Mouse (Mus musculus) adrenal gland, adult 8-10 months (tissue): ENCODE data around the gene Clgn. TPM values are rescaled to one million over a fixed set of nuclear protein-coding genes. Genes with fewer than 3 reads are reported as not detected.

Source experiments
- DNase-seq: peaks from one replicate; pipeline ENCODE4 v3.0.0; 2022
- total RNA-seq, 4 experiments: library from RNA; stranded (reverse); gene quantifications; 2 replicates each; pipeline ENCODE4 v1.2.4; 2022

The Clgn gene
- total RNA-seq = under 1 TPM in 2 of 4 experiments, not detected in 2; 0.07 to 0.24 TPM

GRCm38 (mm10) chr8:83389316-83390005, at the start of gene Clgn:
Gene Clgn (plus strand): TSS chr8:83389867.
- peak; percentile 3 for DNase-seq

- DNase-seq = no peak
Observed at GRCm38 (mm10) chr8:83342076-83342475, 47.6 kb upstream of the Clgn start.

GRCm38 (mm10) chr8:83342693-83343092, 47.0 kb upstream of the Clgn start:
- no peak for DNase-seq

- DNase-seq = no peak
Observed at GRCm38 (mm10) chr8:83348263-83348662, 41.4 kb upstream of the Clgn start, which contains the start of gene Mgat4d. Gene Mgat4d (plus strand): TSS chr8:83348471.

GRCm38 (mm10) chr8:83351315-83351714, 38.4 kb upstream of the Clgn start:
- no peak for DNase-seq

GRCm38 (mm10) chr8:83363156-83363769, 26.4 kb upstream of the Clgn start:
- no peak for DNase-seq

GRCm38 (mm10) chr8:83377231-83377630, 12.4 kb upstream of the Clgn start:
- DNase-seq = no peak

- no peak for DNase-seq
Observed at GRCm38 (mm10) chr8:83380141-83380540, 9.5 kb upstream of the Clgn start.

GRCm38 (mm10) chr8:83381016-83381415, 8.7 kb upstream of the Clgn start:
- DNase-seq = no peak

GRCm38 (mm10) chr8:83382850-83383249, 6.8 kb upstream of the Clgn start:
- no peak for DNase-seq

GRCm38 (mm10) chr8:83390006-83390701, 487 bp downstream of the Clgn start:
- DNase-seq = no peak

GRCm38 (mm10) chr8:83392521-83392920, 2.9 kb downstream of the Clgn start:
- no peak for DNase-seq

GRCm38 (mm10) chr8:83394325-83394724, 4.7 kb downstream of the Clgn start:
- DNase-seq = no peak

- DNase-seq = no peak
Observed at GRCm38 (mm10) chr8:83396680-83397079, 7.0 kb downstream of the Clgn start.

- DNase-seq = no peak
Observed at GRCm38 (mm10) chr8:83397726-83398125, 8.1 kb downstream of the Clgn start.

GRCm38 (mm10) chr8:83405548-83405947, 15.9 kb downstream of the Clgn start:
- no peak for DNase-seq

- DNase-seq = no peak
Observed at GRCm38 (mm10) chr8:83406836-83407235, 17.2 kb downstream of the Clgn start.

- DNase-seq = no peak
Observed at GRCm38 (mm10) chr8:83408496-83408895, 18.8 kb downstream of the Clgn start.

GRCm38 (mm10) chr8:83416878-83417277, 27.2 kb downstream of the Clgn start:
- no peak for DNase-seq

- no peak for DNase-seq
Observed at GRCm38 (mm10) chr8:83417970-83418369, 28.3 kb downstream of the Clgn start.

- DNase-seq = no peak
Observed at GRCm38 (mm10) chr8:83418805-83419516, 29.3 kb downstream of the Clgn start.

GRCm38 (mm10) chr8:83421354-83421753, 31.7 kb downstream of the Clgn start:
- no peak for DNase-seq
